Mouse (Mus musculus): ENCODE measurements at regions not wholly inside any gene's neighbourhood (a gene's known extent, or its start where the extent isn't known, plus 50 kb on each side); places are given as distances from the start of the nearest gene placed in this dataset.
"Not testable (repeated sequence)": the region's sequence is repeated elsewhere in the genome, so short reads cannot be mapped to it uniquely, and the experiment has no call there.

GRCm38 (mm10) chr9:4994549-4995141 lies 198.6 kb upstream of the Gria4 start:
- intact Hi-C loops (cut with DNase I) = no loop called here
- DNase-seq = no peak

- intact Hi-C loops (cut with DNase I); DNase-seq: not testable (repeated sequence)
Measured at GRCm38 (mm10) chr9:4979401-4979800, 183.4 kb upstream of the Gria4 start.

- intact Hi-C loops (cut with DNase I) = no loop called here
- no peak for DNase-seq
Measured at GRCm38 (mm10) chr9:4977537-4977936, 181.5 kb upstream of the Gria4 start.

DNA sequence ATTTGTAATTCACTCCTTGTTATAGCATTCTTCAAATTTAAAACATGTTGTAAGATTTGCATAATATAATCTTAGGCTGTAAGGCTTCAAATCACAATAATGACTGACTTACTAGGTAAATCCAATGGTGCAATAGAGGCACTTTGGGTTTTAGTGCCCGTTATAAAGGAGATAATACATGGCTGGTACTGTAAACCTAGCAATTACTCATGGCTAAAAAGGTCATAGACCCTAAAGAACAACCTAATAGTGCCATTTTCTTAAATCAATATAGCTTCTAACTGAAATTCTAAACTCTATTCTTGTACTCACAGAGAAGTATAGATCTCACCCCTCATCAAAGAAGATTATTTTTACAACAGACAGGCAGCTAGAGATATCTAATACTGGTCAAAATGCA lies 179.0 kb upstream of the Gria4 start:
- intact Hi-C loops (cut with DNase I) = no loop called here
- no peak for DNase-seq

- DNase-seq; intact Hi-C loops (cut with DNase I): not testable (repeated sequence)
Measured at GRCm38 (mm10) chr9:4931861-4932260, 135.8 kb upstream of the Gria4 start.

DNA sequence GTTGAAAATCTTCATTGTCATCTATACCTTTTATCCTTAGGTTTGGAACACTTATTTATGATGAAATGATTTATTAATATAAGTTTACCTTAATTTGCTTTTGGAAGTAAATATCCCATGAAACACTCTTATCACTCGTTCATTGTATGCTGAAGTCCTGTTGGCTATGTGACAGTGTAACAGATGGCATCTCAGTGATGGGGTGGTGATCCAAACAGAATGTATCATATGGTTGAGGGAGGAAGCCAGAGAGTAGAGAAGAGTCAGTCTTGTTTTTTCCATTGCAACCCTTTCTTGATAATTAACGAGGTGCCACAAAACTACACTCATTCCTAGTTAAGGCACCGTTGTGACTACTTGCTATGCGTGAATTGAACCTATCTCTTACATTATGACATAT lies 134.3 kb upstream of the Gria4 start:
- intact Hi-C loops (cut with DNase I) = no loop called here
- DNase-seq = peak; percentile 35

DNA sequence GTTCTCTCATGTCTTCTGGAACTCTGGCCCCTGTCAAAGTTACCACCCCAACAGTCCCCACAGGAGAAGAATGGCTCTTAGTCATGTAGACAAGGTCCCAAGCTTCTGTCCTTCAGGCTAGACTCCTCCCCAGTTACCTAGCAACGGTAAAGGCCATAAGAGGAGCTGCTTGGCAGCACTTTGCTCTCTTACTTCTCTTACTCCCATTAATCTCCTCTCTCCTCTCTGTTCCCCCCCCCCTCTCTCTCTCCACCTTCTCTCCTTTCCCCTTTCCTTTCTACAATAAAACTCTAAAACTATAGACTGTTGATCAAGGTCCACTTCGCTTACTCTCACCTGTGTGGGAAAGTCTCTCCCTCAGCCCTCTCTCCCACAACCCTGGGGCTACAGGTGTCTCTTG lies 114.5 kb upstream of the Gria4 start:
- DNase-seq = no peak
- intact Hi-C loops (cut with DNase I) = no loop called here

- intact Hi-C loops (cut with DNase I) = no loop called here
- DNase-seq = no peak
Measured at GRCm38 (mm10) chr9:4885479-4885878, 89.4 kb upstream of the Gria4 start.

All from left cerebral cortex, postnatal 4 days (tissue).